Comparison of ENCODE assay signal across 8 mouse cellular contexts in the genomic region with DNA sequence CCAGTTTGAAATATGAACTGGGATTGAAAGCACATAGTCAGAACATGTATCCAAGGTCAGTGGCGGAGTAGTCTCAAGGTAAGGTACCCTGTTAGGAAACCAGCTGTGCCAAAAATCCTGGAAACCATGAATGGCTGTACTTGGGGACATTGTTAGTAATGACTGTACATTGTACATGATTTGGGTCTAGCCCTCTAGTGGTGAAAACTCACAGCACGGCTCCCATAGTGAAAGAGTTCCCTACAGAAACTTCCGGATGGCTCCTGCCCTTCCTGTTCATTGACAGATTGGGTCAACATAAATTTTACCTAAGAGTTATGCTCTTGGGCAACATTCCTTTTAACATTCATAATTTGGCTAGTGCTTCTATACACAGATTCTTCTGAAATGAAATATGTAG. TPM values are rescaled to one million over a fixed set of nuclear protein-coding genes. Genes with fewer than 3 reads are reported as not detected.
A peak's percentile ranks its signal among the peaks of the same experiment; 100 is the strongest.
DNase-seq lines count a peak whose midpoint lies in the region; ATAC-seq and TF ChIP-seq lines count a peak whose summit lies in the region.

No protein-coding gene starts in this region.

- TF ChIP-seq CTCF in gastrocnemius, adult 2 months (IDR thresholded peaks at IDR 0.05), result peak; percentile 55
- TF ChIP-seq CTCF in liver, embryonic 14.5 days (IDR thresholded peaks at IDR 0.05; ENCODE audit: low read depth), result peak; percentile 51; the same call in 1 of the 2 replicates
- peak; percentile 73 for TF ChIP-seq CTCF in Patski (IDR thresholded peaks at IDR 0.05)
- TF ChIP-seq CTCF in liver, postnatal 0 days (IDR thresholded peaks at IDR 0.05; ENCODE audit: low read depth), result peak; percentile 63

- H3K27me3 ChIP-seq in liver, embryonic 14.5 days (ENCODE audit: control insufficient read depth, insufficient read depth, low read length), result no peaks in the 10 kb centered on the region
- H3K27me3 ChIP-seq in liver, embryonic 11.5 days (replicated peaks; ENCODE audit: control insufficient read depth, insufficient read depth, low read length), result no peaks in the 10 kb centered on the region
- H3K27me3 ChIP-seq in Patski, result no peaks in the 10 kb centered on the region
- H3K27me3 ChIP-seq in liver, postnatal 0 days (ENCODE audit: insufficient read depth, low read length), result no peaks in the 10 kb centered on the region
- no peaks in the 10 kb centered on the region for H3K27me3 ChIP-seq in heart, embryonic 10.5 days (ENCODE audit: insufficient read depth, poor library complexity, severe bottlenecking)

- POLR2A ChIA-PET in Patski (lab: Charles Lee), result no interaction called here

- H3K36me3 ChIP-seq in liver, embryonic 14.5 days (replicated peaks; ENCODE audit: control insufficient read depth, insufficient read depth, low read depth), result no peaks in the 10 kb centered on the region
- H3K36me3 ChIP-seq in liver, embryonic 11.5 days (ENCODE audit: control insufficient read depth, insufficient read depth, low read length), result no peaks in the 10 kb centered on the region
- no peaks in the 10 kb centered on the region for H3K36me3 ChIP-seq in liver, postnatal 0 days (replicated peaks; ENCODE audit: insufficient read depth, low read length)
- peaks cover 4% of the 10 kb centered on the region; the same call in 1 of the 2 replicates for H3K36me3 ChIP-seq in heart, embryonic 10.5 days

- TF ChIP-seq EP300 in liver, embryonic 14.5 days (IDR thresholded peaks at IDR 0.05; ENCODE audit: low read depth), result no peak
- TF ChIP-seq EP300 in liver, postnatal 0 days (IDR thresholded peaks at IDR 0.05; ENCODE audit: low read depth), result no peak

- CTCF ChIA-PET in Patski (lab: Charles Lee), result interaction anchor here (0.8 to 1.0 kb wide), 2 partner anchors 10 to 13 kb away, joined by 3 to 6 read pairs; no protein-coding TSS in a partner anchor

- in situ Hi-C loops in Patski (cut with MboI; ENCODE audit: low pct_unique_long_range_greater_than_20kb), result no loop called here

- WGBS in liver, embryonic 14.5 days (ENCODE audit: insufficient replicate concordance), result 61% methylated on average over 3 of the region's 3 CpGs
- 77% methylated on average over 3 of the region's 3 CpGs for WGBS in liver, embryonic 11.5 days
- 65% methylated on average over 3 of the region's 3 CpGs for WGBS in liver, postnatal 0 days (ENCODE audit: insufficient replicate concordance)
- 82% methylated on average over 3 of the region's 3 CpGs for WGBS in heart, embryonic 10.5 days

- no peak overlapping the region for H3K9ac ChIP-seq in liver, embryonic 14.5 days (replicated peaks)
- H3K9ac ChIP-seq in liver, embryonic 11.5 days (ENCODE audit: low read depth, low read length), result no peak overlapping the region
- no peak overlapping the region for H3K9ac ChIP-seq in liver, postnatal 0 days (replicated peaks)

- ATAC-seq in liver, embryonic 14.5 days (ENCODE audit: insufficient read depth), result no peak
- no peak for ATAC-seq in liver, embryonic 11.5 days (replicated peaks; ENCODE audit: low FRiP score)
- ATAC-seq in Patski, result no peak
- ATAC-seq in liver, postnatal 0 days, result no peak
- ATAC-seq in cerebellum, adult (ENCODE audit: insufficient number of reproducible peaks, low FRiP score, low TSS enrichment), result no peak

- no peak overlapping the region for H3K4me3 ChIP-seq in gastrocnemius, adult 2 months
- H3K4me3 ChIP-seq in liver, embryonic 14.5 days (ENCODE audit: insufficient read depth in 1 of 2, low read depth in 2 of 2, low read length in 2 of 2), result no peak overlapping the region
- H3K4me3 ChIP-seq in liver, embryonic 11.5 days (ENCODE audit: low read depth, low read length), result no peak overlapping the region
- H3K4me3 ChIP-seq in liver, postnatal 0 days (ENCODE audit: low read depth, low read length), result no peak overlapping the region
- H3K4me3 ChIP-seq in heart, embryonic 10.5 days, result no peak overlapping the region

- no peak overlapping the region for H3K4me2 ChIP-seq in liver, embryonic 14.5 days (ENCODE audit: low read depth)
- H3K4me2 ChIP-seq in liver, embryonic 11.5 days, result no peak overlapping the region
- no peak overlapping the region for H3K4me2 ChIP-seq in liver, postnatal 0 days (ENCODE audit: low read depth, low read length)

- H3K9me3 ChIP-seq in liver, embryonic 14.5 days (ENCODE audit: control insufficient read depth, low read length), result no peaks in the 10 kb centered on the region
- H3K9me3 ChIP-seq in liver, embryonic 11.5 days (ENCODE audit: control insufficient read depth, low read length), result no peaks in the 10 kb centered on the region
- no peaks in the 10 kb centered on the region for H3K9me3 ChIP-seq in liver, postnatal 0 days (ENCODE audit: low read length)
- H3K9me3 ChIP-seq in heart, embryonic 10.5 days, result no peaks in the 10 kb centered on the region

- H3K4me1 ChIP-seq in liver, embryonic 14.5 days (replicated peaks; ENCODE audit: control insufficient read depth in 2 of 2, insufficient read depth in 2 of 2, low read length in 1 of 2), result no peaks in the 10 kb centered on the region
- H3K4me1 ChIP-seq in liver, embryonic 11.5 days (replicated peaks; ENCODE audit: control insufficient read depth, insufficient read depth, low read length), result no peaks in the 10 kb centered on the region
- no peaks in the 10 kb centered on the region for H3K4me1 ChIP-seq in liver, postnatal 0 days (ENCODE audit: insufficient read depth)
- H3K4me1 ChIP-seq in heart, embryonic 10.5 days, result peaks cover 4% of the 10 kb centered on the region

- intact Hi-C loops in gastrocnemius, adult 2 months (cut with DNase I), result no loop called here

- no peak overlapping the region for H3K27ac ChIP-seq in gastrocnemius, adult 2 months
- H3K27ac ChIP-seq in liver, embryonic 14.5 days, result no peak overlapping the region
- H3K27ac ChIP-seq in liver, embryonic 11.5 days (ENCODE audit: low read depth, low read length), result no peak overlapping the region
- H3K27ac ChIP-seq in liver, postnatal 0 days (ENCODE audit: low read depth), result no peak overlapping the region
- H3K27ac ChIP-seq in heart, embryonic 10.5 days, result no peak overlapping the region

- DNase-seq in gastrocnemius, adult 2 months, result peak; percentile 18
- no peak for DNase-seq in gastrocnemius, postnatal 10 days
- DNase-seq in liver, embryonic 14.5 days (ENCODE audit: low read depth in 3 of 3, low spot score in 3 of 3), result no peak
- no peak for DNase-seq in liver, embryonic 11.5 days (ENCODE audit: low spot score)
- no peak for DNase-seq in Patski (ENCODE audit: low read depth, low spot score)
- DNase-seq in liver, postnatal 0 days, result peak; percentile 26
- DNase-seq in heart, embryonic 10.5 days (ENCODE audit: low spot score), result no peak

RNA-seq across cellular contexts. Expression of a gene that starts 19.6 kb away (rescaled TPM):
- 100 to 1,000 TPM; 198 to 274 TPM for total RNA-seq in gastrocnemius, adult 2 months (2021)
- total RNA-seq in gastrocnemius, postnatal 10 days (2021), result 100 to 1,000 TPM; 188 to 208 TPM
- polyA plus RNA-seq in liver, embryonic 14.5 days (2012; rRNA removed), result 47.3 and 86.5 TPM in 2 replicates
- polyA plus RNA-seq in liver, embryonic 14.5 days (2014; fragmentation: Nextera tagmentation; extraction: Ambion mirVana), result 75.2 and 91.5 TPM in 2 replicates
- polyA plus RNA-seq in liver, embryonic 11.5 days (2014; fragmentation: Nextera tagmentation; extraction: Ambion mirVana), result 260 and 294 TPM in 2 replicates
- 258 TPM for polyA plus RNA-seq in Patski (2021)
- polyA plus RNA-seq in liver, postnatal 0 days (2015; fragmentation: Nextera tagmentation; extraction: Ambion mirVana), result 69.2 and 71.1 TPM in 2 replicates
- 410 and 449 TPM in 2 replicates for polyA plus RNA-seq in heart, embryonic 10.5 days (2016; fragmentation: Nextera tagmentation; extraction: Ambion mirVana)

Comparison
In these comparisons a context has a peak if more than half of its experiments do, and no peak if none do; other contexts are left out.
1. DNase-seq: peak in gastrocnemius, adult 2 months (single experiment) and liver, postnatal 0 days (single experiment); none in gastrocnemius, postnatal 10 days (single experiment), liver, embryonic 14.5 days (0 of 3), liver, embryonic 11.5 days (single experiment), Patski (single experiment) and heart, embryonic 10.5 days (single experiment).
2. Peak in every context shown above with its lines, with median percentiles within 50 percentile points of each other: CTCF ChIP-seq.